Mouse (Mus musculus) ovary, postnatal 10 days (tissue): ENCODE results near the gene Krt79.

Experiments
- DNase-seq: peaks from one replicate; pipeline ENCODE4 v3.0.0; 2022; ENCODE audit warnings: low spot score

Krt79 gene

DNA sequence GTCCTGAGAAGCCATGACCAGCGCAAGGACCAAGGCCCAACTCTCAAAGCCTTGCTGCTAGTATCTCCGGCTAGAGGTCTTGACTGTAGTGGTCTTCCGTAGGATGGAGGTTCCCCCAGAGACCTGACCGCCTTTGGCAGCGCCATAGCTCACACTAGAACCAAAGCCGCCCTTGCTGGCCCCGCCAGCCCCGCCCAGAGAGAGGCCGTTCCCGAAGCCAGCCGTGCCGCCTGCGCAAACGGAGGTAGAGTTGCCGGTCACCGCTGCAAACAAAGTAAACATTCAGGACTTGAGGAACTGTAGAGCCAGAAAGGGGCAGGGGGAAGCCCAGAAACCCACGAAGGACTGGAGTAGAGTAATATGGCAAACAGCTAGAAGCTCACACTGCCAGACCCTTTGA is 10.5 kb downstream of the Krt79 start:
- peak; percentile 29 for DNase-seq

DNA sequence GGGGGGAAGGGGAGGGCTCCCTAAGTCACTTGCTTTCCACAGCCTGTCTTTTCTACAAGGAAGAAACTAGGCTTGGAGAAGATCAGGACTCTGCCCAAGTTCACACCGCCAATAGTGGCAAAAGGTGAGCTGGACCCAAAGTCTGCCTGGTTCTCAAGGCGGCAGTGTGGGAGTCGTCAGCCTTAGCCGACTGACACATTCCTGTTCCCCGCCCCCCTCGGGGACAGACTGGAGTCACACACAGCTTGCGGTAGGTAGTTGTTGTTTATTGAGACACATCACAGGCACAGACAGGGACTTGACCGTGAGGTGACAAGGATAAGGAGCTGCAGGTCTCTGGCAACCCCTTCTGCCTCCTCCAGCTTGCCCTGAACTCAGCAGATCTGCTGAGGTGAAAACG is 11.0 kb downstream of the Krt79 start:
- no peak for DNase-seq

DNA sequence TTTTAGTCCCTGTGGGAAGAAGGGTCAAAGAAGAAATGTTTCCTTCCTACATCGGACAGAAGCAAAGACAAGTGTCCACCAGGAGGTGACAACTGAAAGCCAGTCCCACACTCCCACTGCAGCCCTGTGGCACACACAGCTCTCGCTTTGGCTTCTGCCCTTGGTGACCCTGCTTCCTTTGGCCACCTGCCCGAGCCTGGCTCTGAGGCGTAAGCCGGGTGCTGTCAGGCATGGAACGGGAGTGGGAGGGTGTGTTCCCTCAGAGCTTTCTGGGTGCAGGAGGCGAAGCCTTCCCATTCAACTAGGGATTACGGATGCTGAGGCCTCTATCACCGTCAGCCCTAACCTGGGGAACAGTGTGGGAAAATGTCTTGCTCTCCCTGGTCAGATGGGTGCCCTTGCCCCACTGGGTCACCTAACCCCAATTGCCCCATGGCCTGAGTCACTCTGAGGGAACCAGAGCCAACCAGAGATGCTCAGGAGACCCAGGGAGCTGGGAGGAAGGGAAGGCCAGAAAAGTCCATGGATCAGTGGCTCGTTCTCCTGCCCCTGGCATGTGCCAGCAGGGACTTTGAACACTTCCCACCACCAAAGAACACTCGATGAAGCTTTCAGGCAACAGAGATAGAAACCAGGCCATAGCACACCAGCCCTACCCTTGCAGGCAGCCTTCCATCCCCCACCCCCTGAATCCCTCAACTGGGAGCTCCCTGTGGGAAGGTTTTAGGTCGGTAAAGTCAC is 12.6 kb downstream of the Krt79 start:
- peak; percentile 29 for DNase-seq

DNA sequence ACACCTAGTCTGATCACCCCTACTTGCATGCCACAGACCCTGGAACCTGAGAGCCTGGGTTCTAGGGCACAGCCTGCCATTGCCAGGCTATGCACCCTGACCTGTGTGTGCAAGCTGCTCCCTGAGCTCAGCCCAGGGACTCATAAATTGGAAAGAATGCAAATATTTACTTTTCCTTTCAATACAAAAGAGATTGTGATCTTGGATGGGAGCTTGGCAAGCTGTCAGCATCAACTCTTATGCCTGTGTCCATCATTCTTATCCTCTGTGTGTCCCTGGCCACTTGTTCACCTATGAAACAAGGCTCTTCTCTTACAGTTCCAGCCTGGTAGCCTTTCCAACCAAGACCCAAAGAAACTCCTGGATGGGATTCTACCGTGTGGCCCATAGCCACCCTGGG is 15.1 kb downstream of the Krt79 start:
- DNase-seq: no peak

DNA sequence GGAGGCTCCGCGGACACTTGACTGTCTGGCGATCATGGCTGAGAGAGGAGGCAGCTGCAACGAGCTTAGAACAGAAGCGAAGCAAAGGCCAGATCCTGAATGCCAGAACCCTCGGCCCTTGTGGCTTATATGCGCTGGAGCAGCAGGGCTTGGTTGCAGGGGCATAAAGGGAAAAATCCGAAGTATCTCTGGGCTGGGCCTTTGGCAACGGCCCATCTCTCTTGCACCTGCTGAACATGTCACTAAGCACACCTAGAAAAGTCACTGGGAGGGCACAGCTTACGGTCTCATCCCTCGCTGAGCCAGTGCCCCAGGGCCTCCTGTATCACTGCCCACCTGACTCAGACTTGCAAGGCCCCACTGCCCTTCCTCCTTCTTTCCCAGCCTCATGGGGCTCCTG is 15.5 kb downstream of the Krt79 start, which contains the start of gene Krt4:
TSS of gene Krt4 (minus strand) at position 101 of the 400 bp plus-strand sequence.
- no peak for DNase-seq

DNA sequence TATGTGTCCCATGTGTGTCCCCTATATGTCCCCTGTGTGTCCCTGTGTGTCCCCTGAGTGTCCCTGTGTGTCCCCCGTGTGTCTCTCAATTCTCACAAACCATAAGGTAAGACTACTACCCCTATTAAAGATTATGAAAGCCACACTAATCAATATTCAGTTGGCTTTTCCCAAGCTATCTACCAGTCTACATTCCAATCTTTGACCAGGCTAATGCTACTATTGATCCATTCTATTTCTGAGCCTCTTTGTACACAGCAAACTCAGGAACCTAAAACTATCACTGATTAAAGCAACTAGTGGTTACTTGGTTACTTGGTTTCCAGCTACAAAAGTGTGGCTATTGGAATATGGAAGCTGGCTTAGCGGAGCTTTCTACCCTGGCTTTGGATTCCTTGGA is 17.8 kb downstream of the Krt79 start:
- no peak for DNase-seq

DNA sequence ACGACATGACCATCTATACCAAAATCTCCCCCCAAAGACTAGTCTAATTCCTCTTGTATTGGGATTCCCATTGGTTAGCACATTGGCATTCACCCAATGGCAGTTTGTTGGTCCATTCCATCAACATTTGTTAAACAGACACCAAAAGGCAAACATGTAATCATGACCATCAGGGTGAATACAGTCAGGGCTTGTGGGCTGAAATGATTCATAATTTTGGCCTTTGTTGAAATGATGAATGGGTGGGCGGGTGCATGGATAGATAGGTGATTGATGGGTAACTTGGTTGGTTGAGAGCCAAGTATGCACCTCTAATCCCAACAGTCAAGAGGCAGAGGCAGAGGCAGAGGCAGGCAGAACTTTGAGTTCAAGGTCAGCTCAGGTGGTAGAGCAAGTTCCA is 24.1 kb downstream of the Krt79 start:
- no peak for DNase-seq

DNA sequence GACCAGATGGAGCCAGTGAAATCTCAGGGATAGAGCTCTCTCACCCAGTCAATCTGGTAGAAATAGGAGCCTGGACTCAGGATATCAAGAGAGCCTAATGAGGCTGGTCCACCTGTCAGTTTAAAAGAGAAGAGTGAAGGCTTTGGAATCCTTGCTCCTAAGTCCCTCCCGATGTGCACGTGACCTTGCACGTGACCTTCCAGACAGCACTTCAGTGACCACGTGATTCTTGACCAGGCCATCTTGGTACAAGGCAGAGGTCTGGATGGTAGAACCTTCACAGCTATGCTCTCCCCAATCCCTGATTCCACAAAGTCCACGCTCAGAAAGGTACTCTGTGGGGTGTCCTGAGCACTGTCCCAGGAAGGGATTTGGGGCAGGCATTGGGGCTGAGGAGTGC is 35.3 kb downstream of the Krt79 start:
- no peak for DNase-seq

DNA sequence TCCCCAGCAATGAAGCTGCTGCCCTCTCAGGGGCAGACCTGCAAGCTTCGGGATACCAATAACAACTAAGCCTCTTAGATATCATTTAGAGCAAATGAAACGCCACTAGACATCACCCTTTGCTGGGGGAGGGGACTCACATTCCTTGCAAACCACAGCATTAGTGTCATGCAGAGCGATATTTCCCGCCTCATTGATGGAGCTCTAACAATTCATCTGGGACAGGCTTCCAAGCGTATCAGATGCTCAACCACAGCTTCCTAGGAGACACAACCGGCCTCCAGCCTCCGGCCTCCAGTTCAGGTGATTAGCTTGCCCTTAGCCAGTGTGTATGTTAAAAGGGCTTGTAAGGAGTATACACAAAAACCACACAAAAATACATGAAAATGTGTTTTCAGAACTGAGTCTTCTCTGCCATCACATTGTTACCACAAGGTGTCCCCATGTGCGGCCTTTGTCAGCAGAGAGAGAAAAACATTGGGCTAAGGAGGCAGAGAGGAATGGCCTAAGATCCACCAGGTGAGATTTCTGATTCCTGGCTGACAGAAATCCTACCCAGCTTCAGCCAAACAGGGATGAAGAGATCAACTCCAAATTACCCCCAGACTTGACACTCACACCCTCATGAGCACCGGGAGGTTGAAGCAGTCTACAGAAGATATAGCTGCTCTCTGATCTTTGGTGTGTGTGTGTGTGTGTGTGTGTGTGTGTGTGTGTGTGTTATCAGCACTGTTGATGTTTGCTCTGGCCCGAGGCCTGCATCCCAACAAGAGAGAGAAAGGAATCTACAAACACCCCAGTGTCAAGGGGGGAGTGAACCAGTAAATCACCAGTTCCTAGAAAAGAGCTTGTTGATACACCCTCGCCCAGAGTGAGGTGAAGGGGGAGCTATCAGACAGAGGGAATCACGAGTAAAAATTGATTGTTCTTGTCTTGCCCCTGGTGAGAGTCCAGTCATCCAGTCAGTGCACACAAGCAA is 37.7 kb downstream of the Krt79 start:
- DNase-seq: no peak

DNA sequence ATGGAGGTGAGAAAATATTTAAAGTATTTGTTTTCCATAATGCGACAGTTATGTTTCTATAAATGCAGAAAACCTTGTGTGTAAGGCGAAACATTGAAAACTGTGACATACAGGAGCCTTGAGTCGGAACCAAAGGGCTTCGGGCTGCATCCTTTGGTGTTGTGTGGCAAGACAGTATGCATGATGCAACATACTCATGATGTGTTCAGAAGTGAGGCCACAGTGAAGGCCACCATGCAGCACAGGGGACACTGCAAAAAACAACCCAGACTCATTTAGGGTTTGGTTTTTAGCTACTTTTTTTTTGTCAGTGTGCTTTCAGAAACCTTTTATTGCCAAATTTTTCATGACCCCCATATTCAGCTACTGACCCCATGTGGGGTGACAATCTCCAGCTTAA is 44.9 kb downstream of the Krt79 start:
- DNase-seq: no peak

DNA sequence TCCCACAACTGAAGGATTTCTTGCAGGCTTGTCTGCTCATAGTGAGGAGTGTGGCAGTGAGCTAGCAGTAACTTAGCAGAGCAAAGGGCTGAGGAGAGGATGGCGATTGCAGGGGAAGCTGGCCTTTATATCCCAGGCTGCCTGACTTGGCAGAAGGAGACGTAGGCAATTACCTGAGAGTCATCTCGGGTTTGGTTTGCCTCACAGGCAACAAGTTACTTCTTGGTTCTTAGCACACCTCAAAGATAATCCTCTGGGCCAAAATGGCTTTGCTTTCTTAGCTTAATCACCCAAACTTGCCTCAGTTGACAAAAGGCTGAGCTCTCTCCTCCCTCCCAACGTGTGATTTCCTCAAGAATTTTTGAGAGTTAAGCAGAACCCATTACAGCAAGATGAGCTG is 47.3 kb downstream of the Krt79 start, which contains the start of gene Krt76:
TSS of gene Krt76 (minus strand) at position 101 of the 400 bp plus-strand sequence.
- no peak for DNase-seq

DNA sequence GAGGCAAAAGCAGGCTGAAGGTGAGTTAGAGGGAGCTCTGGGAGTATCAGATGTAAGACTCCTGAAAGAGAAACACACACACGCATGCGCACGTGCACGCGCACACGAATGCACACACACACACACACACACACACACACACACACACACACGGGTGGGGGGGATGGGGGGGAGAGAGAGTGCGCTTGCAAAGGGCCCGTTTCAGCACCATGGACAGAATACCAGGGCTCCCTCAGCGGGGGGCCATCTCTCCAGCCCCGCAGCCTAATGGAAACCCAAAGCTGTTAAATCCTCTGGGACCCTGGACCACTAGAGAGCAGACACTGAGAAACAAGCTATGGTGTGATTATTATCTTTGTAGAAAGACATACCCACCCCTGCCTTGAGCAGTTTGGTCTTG is 60.3 kb downstream of the Krt79 start:
- DNase-seq: no peak
